Mouse (Mus musculus): ENCODE results near the gene Aspn.

DNA sequence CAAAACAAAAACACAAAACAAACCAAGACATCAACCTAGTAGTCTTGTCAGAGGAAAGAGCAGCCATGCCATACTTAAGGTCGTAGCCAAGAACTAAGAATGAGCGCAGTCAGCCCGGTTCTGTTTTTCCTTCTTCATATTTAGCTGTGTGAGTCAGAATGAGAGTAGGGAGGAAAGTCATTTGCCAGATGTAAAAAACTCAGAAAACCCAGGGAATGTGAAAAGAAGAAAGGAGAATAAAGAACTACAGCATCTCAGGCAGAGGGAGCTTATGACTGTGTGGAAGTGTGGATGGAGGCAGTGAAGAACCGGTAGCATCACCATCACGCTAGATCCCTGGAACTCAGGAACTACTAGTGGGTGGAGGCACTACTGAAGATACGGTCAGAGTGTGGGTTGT lies 41.8 kb downstream of the Aspn start:
- TF ChIP-seq POLR2A (IDR thresholded peaks at IDR 0.05; ENCODE audit: borderline replicate concordance, insufficient read depth, low read length) (no peak), CTCF (IDR thresholded peaks at IDR 0.05; ENCODE audit: borderline replicate concordance, insufficient read depth, low read depth, low read length) (no peak)

Data from cerebellum, adult 2 months (tissue).